Mouse (Mus musculus) skeletal muscle tissue, adult 2 months (tissue): ENCODE measurements around the gene Abcc10.
A peak's percentile ranks its signal among the peaks of the same experiment; 100 is the strongest.

ENCODE experiments used
- DNase-seq: peaks from one replicate; pipeline ENCODE4 v3.0.0-alpha.2; 2012; ENCODE audit warnings: low read depth, low spot score

Abcc10 gene

DNA sequence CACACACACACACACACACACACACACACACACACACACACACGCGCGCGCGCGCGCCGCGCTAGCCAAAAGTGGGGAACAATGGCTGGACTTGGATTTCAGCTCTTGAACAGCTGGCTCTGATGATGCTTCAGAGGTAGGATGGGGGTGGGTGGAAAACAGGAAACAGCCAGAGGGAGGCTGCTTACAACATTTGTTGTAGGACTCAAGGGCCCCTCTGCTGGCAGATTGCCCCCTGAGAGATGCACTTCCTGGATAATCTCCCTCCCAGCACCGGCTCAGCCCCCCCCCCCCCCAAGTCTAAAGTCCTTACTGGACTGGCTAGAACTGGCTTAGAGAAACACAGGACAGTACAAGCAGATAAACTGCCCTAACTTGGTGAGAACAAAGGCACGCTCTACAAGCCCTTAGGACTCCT, 40.5 kb downstream of the Abcc10 start:
- peak; percentile 54 for DNase-seq

DNA sequence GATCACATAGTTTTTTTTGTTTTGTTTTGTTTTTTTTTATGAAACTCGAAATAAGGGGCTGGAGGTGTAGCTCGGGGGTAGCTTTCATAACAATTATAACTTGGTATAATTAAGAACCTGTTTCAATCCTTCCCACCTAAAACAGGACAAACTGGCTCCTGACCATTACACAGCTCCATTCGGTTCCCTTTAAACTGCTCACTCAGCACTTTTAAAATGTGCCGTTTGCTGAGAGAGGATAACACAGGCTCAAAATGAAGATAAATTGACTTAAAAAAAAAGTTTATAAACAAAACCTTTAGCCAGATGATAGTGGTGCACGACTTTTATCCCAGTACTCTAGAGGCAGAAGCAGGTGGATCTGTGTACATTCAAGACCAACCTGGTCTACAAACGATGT, 42.7 kb downstream of the Abcc10 start:
- no peak for DNase-seq

DNA sequence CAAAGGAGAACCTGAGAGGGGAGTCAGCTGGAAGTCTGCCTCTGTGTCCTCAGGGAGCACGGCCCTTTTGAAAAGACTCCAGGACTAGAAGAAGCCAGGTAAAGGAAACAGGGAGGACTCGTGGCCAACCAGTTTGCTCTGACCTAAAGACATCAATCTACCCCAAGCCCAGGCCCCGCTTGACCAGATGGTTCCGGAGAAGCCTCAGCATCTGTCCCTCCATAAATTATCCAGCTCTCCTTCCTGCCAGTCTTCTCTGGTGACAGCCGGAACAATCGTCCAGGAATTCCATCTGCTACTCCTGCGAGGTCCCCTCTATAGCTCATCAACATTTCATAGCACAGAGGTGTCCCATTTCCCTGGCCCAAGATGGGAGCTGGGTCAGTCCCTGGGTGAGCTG, 43.5 kb downstream of the Abcc10 start:
- DNase-seq: no peak

DNA sequence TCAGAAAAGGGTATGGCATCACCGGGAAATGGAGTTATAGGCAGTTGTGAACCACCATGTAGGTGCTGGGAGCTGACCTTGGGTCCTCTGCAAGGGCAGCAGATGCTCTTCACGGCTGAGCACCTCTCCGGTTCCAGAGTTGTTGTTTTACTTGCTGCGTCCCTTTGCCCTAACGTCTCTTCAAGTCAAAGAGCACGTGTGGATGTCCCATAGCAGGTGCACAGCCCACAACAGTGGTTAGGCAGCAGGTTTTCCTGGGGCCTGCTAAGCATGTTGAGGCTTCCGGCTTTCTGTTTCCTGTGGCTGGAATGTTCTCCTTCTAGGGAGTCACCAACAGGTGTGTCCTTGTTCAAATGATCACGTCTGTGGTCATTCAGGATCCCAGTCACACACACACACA, 44.2 kb downstream of the Abcc10 start:
- DNase-seq: no peak

DNA sequence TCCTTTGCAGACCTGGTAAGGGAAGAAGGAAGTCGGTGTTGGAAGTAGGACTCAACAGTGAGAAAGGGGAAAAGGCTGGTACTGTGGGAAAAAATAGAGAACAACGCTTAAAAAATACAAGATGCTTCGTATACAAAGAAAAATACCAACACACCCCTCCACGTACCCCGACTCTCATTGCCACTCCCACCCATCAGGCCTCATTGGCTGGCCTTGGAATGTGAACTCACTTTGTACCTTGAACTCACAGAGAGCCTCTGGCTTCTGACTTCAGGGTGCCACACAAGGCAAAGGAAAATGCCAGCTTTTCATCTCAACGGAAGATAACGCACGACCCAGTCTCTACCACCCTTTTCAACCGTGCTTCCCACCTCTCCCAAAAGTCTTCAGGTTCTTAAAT, 45.0 kb downstream of the Abcc10 start:
- no peak for DNase-seq

DNA sequence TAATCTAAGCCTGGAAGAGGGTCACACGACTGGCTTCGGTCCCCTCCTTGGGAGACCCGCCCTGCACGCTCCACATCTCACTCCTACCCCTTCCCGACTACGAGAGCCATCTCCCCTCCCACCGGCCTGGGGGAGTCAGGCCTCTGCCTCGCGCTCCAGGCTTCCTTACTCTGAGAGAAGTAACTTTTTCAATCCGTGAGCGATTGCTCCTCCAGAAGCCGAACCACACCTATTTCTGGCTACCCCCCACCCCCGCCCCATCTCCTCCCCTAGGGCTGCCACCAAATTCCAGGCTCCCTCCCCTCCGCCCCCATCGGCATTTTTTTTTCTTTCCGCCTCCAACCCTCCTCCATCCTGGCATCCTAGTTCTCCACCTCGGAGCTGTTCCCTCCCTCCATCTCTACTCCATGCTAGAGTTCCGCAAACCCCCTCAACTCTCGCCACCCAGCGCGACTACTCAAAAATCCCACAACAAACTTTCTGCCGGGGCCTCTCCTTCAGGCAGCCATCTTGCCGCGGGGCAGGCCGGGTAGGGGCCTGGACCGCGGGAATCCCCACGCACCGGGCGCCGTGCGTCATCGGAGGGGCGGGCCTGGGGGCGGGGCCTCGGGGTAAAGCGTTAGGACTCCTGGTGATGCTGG, 45.5 kb downstream of the Abcc10 start, which contains the start of gene Tjap1:
Gene Tjap1, minus strand, starts transcription at position 544 of the 641 bp plus-strand sequence.
- peak; percentile 67 for DNase-seq

DNA sequence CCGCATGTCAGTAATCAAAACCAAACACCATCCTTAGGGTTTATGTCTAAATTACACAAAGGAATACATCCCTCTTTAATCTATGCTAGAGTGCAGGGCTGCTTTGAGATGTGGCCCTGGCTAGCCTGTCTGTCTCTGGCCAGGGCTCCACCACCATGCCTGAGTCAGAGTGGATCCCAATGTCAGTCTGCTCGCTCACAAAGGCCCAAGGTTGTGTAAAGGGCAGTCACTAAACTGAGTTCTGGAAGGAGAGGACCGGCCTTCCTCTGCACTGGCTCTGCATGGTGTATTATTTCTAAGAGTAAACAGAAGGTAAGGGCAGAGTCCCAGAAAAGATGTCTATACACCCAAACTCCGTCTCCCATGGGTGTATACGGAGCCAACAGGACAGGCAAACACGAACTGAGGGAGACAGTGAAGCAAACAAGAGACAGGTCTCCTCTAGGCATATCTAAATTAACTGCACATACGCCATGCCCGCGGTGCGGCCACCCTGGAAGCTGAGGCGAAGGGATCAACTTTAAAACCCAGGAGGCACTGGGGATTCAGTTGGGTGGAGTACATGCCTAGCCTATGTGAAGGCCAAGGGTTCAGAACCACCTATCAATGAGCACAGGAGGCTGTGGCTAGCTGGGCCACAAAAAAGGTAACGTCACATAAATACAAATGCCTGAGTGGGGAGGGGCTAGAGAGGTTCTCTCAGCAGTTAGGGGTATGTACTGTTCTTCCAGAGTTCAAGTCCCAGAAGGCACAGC, 50.0 kb downstream of the Abcc10 start:
- no peak for DNase-seq

DNA sequence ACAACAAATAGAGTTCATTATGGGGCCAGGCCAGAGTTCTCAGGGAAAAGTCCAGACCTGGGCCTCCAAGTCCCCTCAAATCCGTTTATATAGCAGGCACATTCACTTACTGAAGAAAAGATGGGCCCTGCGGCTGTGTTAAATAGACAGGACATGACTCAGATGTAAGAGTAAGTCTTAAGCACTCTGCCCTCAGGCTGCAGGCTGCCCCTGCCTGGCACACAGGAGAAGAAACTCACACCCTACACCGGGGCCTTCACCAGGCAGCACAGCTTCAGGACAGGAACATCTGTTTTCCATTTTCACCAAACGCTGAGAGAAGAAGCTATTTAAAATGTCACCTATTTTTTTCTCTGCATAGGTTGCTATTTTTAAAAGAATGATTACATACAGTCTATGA, 50.6 kb downstream of the Abcc10 start:
- peak; percentile 53 for DNase-seq

DNA sequence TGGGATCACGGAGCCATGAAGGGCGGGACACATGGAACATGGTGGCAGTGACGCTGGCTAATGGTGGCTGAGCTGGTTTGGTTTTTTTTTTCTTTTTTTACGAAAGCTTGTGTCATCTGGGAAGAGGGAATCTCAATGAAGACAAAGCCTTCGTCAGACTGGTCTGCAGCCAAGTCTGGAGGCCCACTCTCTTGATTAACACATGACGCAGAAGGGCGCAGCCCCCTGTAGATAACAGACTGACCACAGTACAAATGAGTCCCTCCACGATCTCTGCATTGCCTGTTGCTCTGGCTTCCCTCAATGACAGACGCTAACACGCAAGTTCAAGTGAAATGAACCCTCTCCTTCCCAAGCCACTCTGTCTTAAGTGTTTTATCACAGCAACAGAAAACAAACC, 52.6 kb downstream of the Abcc10 start:
- no peak for DNase-seq

DNA sequence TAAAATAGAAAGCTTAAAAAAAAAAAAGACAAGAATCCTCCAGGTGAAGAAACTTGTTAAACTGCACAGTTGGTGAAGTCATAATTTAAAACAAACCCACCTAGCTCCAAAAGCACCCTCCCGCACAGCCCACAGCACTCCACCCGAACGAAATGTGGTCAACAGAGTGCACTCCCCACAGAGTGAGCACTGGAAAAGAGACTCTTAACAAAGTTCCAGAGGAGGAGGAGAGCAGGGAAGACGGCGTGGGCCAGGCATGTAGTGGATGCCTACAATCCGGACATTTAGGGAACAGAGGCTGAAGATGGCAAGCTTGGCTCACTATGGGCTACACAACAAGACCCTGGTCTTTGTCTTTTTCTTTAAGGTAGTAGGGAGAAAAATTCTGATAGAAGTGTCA, 53.1 kb downstream of the Abcc10 start:
- no peak for DNase-seq

DNA sequence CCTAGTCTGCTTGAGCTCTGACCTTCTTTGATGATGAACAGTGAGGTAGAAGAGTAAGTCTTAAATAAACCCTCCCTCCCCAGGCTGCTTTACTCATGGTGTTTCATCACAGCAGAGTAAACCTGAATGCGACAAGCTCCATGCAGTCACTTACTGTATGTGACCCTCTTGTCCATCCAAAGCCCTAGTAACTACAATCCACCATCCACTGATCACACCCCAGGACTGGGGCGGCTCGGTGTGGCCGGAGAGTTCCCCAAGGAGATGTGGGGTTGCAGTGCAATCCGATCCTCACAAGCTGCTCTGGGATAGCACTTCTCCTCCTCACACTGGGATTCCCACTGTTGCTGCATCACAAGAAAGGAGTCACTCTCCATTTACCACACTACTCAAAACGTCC, 53.7 kb downstream of the Abcc10 start:
- DNase-seq: no peak

DNA sequence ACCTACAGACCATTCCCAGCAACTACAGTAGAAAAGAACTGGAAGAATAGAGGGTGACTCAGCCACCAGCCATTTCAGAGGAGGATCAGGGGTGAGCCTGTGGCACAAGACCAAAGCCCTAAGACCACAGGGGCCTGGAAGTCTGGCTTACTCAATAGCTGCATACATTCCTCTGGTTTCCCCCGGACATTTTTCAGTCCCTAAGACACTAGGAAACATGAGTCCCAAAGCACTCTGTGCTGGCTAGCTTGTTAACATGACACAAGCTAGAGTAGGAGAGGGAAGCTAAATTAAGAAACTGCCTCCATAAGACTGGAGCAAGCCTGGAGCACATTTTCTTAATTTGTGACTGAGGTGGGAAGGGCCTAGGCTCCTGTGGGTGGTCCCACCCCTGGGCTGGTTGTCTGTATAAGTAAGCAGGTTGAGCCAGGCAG, 54.3 kb downstream of the Abcc10 start:
- peak; percentile 42 for DNase-seq

DNA sequence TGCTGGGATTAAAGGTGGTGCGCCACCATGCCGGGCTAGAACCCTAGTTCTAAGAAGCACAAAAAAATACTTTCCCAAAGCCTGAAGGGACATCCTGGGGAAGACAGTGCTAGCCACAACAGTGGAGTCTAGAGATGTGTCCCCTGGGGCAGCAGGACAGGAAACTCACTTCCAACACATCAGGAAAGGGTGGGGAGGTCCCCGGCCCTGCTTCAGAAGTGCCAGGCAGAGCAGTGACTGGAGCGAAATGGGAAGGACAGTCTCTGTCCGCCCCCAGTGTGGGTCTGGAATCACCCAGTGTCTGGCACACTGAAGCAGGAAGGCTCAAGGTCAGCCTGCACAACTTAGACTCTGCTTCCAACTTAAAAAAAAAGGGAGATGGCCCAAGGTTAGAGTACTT, 55.5 kb downstream of the Abcc10 start:
- no peak for DNase-seq

DNA sequence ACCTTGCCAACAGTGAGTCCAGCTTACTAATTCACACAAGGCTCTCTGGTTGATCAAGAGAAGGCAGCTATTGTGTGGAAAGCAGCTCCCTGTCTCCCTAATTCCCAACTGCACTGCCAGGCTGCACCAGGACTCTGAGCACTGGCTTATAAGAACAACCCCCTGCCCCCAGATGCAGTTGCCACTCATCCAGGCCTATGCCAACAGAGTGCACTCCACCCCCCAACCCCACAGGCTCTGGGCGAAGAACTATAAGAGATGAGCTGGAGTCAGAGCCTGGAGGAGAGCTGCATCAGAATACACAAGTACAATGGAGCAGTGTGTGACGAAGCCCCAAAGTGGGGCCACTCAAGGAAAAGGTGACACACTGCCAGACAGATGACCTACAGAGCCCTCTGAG, 56.1 kb downstream of the Abcc10 start:
- DNase-seq: no peak

DNA sequence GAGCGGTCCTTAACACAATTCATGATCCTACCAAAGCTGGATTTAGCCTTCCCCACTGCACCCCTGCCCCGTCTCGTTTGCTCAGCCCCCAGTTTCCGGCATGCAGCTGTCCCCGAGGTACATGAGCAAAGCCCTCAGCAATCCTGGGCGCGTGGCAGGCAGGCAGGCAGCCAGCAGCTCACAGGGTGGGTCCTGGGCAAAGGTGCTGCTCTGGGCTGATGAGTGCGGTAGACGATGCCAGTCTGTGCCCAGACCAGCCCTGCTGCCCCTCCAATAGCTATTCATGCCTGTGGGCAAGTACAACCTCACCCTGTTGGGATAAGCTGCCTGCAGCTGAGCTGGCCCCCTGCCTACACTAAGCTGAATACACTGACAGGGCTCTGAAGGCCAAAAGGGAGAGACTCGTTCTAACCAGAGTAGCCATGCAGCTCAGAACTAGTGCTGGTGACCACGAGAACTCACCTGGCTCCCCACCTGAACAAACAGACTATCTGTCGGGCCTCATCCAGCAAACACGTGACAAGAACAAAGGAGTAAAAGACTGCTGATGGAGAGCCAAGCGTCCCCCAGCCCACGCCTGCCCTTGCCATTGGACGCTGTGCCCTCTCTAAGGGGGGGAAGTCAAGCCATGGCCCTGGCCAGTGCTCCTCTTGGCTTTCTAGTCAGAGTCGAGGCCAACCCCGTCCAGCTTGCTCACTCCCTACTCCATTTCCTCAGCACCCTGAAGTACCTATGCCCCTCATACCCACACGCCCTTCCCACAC, 58.2 kb downstream of the Abcc10 start:
- DNase-seq: peak; percentile 41

DNA sequence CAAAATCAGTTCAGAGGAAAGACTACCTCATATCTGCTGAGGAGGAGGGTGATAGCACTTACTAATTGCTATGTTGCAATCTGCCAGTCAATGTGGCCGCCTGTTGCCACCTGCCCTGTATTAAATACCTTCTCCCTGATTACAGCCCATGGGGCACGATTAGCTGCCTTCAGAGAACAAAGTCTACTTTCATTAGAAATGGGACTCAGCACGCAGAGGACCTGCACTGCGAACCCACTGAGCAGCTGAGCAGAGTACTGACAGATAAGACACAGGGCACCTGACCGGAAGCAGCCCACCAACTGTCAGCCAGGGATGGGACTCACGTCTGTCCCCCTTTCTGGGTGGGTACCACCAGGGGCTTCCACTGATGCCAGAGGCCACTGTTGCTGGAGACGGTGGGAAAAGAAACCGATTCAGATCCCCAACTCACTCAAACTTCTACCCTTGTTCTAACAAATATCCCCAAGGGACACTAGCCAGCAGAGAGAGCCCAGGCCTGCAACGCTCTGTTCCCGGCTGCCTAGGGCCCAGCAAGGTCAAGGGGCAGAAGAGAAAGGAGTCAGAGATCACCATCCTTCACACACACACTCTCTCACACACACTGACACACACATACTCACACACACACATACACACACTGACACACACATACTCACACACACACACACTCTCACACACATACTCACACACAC, 60.0 kb downstream of the Abcc10 start:
- no peak for DNase-seq

DNA sequence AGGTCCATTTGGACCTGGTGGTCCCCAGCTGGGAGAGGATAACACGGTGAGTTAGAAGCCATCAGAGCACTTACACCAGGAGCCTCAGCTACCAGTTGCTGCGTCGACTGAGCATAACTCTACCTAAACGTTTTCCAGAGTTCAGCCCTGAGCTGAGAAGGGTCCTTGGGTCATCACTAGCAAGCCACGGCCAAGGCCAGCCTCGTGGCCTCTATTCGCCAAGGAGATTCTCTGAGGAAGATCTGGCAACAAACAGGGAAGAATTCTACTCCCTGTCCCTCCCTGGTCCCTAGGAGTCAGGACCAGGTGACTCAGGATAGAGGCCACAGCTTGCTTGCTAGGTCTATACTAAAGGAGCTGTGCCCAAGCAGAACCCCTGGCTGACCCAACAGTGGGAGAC, 60.6 kb downstream of the Abcc10 start:
- DNase-seq: no peak

DNA sequence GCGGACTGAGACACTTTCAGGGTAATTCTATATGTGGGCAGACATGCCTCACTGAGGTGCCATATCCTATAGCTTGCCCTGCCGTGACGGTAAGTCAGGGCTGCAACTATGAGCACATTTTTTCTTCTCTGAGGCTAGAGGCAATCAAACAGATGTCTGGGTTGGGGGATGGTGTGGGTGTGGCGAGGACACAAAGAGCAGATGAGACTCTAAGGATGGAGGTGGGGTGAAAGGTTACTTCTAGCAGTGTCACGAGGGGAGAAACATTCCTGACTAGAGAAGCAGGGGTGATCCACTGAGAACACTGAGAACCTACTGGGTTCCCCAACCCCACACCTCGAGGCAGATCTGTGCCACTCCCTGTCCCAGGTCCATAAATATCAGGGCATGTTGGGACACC, 61.2 kb downstream of the Abcc10 start:
- DNase-seq: no peak

DNA sequence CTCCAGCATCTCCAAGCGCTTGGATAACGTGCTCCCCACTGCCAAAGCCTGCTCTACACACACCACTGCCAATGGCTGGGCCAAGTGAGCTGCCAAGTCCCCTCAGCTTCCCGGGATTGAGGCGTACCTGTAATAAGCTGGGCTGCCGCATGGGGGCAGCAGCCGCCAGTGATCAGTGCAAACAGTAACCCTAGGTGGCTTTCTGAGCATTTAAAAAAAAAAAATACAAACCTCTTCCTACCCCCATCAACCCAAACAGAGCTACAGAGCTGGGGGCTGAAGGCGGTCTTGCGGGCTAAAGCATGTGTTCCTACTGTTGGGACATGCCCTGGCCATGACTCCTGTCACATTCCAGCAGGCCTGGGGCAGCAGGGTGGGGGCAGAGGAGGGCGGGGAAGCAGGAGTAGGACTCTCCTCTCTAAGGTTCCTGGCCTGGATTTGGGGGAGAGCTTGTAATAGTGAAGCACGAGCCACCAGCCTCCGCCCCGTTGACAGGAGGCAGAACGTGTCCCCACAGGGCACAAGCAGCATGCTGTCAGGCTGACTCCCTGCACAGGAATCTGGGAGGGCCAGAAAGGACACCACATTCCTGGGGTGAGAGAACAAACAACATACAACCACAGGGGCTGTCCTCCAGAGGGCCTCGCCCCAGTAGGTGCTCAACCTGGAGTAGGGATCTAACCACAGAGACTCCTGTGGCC, 62.1 kb downstream of the Abcc10 start:
- peak; percentile 78 for DNase-seq

DNA sequence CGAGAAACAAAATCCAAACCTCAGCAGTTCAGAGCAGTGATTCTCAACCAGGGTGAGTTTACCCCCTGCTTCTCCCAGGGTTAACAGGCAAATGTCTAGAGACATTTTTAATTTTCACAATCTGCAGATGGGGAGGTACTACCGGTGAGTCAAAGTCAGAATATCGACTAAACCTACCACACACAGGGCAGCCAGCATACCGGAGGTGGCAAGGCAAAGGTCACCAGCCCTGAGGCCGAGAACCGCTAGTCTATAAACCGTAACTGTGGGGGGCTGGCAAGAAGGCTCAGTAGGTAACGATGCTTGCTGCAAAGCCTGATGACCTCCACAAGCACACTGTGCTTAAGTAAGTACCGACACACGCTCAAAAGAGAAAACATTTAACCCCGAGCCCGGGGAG, 62.6 kb downstream of the Abcc10 start:
- DNase-seq: no peak

DNA sequence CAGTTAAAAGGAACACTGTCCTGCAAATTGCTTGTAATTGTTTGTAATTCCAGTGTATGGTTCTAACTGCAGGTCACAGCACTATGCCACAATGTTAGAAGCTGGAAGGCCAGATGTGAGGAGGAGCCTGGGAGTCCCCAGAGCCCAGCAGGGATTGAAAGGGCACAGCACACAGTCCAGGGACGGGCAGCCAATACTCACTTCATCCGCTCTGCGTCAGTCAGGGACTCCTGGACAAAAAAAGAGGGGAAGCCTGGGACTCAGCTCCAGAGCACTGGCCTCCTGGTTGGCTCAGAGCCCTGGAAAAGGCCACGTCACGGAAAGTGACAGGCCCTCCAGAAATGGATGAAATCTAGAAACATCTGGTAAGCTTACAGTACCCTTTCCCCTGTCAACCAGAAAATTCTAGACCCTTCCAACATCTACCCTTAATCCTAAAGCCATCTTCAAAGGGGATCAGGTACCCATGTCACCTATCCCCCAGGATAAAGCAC, 65.9 kb downstream of the Abcc10 start:
- no peak for DNase-seq
